Mouse (Mus musculus): ENCODE measurements at regions not wholly inside any gene's neighbourhood (a gene's known extent, or its start where the extent isn't known, plus 50 kb on each side); places are given as distances from the start of the nearest gene placed in this dataset.

GRCm38 (mm10) chr14:61682721-61683355 lies 75.6 kb downstream of the Kcnrg start:
- peak overlapping the region; percentile 72 for H3K4me3 ChIP-seq (ENCODE audit: insufficient read depth, poor library complexity, severe bottlenecking)
- no peaks in the 10 kb centered on the region for H3K27me3 ChIP-seq (ENCODE audit: control insufficient read depth, insufficient read depth, insufficient read length)
- H3ac ChIP-seq (ENCODE audit: control insufficient read depth, insufficient read length, low read depth) = peak overlapping the region; percentile 59
- H3K79me3 ChIP-seq (ENCODE audit: low read depth) = peaks cover 12% of the 10 kb centered on the region
- TF ChIP-seq MAX (IDR thresholded peaks at IDR 0.05) = no peak
- no peaks in the 10 kb centered on the region for H3K36me3 ChIP-seq (ENCODE audit: control insufficient read depth, insufficient read depth)
- H3K79me2 ChIP-seq (ENCODE audit: control insufficient read depth, insufficient read depth) = peaks cover 27% of the 10 kb centered on the region

- no peak overlapping the region for H3ac ChIP-seq (ENCODE audit: control insufficient read depth, insufficient read length, low read depth)
- peaks cover 12% of the 10 kb centered on the region for H3K79me3 ChIP-seq (ENCODE audit: low read depth)
- H3K36me3 ChIP-seq (ENCODE audit: control insufficient read depth, insufficient read depth) = no peaks in the 10 kb centered on the region
- no peak for TF ChIP-seq MAX (IDR thresholded peaks at IDR 0.05)
- no peak for TF ChIP-seq MYOD1 (IDR thresholded peaks at IDR 0.05; ENCODE audit: control insufficient read depth, insufficient read length, low read depth)
- TF ChIP-seq USF1 (IDR thresholded peaks at IDR 0.05; ENCODE audit: low read depth) = no peak
- TF ChIP-seq CEBPB (IDR thresholded peaks at IDR 0.05; ENCODE audit: low read depth) = no peak
- TF ChIP-seq MYOG (IDR thresholded peaks at IDR 0.05; ENCODE audit: control insufficient read depth, extremely low read depth, insufficient read length) = no peak
- no peak for TF ChIP-seq CTCF (IDR thresholded peaks at IDR 0.05; ENCODE audit: control insufficient read depth, insufficient read depth, insufficient read length)
- TF ChIP-seq FOSL1 (IDR thresholded peaks at IDR 0.05; ENCODE audit: insufficient read depth, low read length, poor library complexity, severe bottlenecking) = no peak
- H3K79me2 ChIP-seq (ENCODE audit: control insufficient read depth, insufficient read depth) = peaks cover 22% of the 10 kb centered on the region
- peak overlapping the region; percentile 72 for H3K4me3 ChIP-seq (ENCODE audit: insufficient read depth, poor library complexity, severe bottlenecking)
- no peaks in the 10 kb centered on the region for H3K27me3 ChIP-seq (ENCODE audit: control insufficient read depth, insufficient read depth, insufficient read length)
These were observed 76.1 kb downstream of the Kcnrg start for GRCm38 (mm10) chr14:61683356-61683740.

GRCm38 (mm10) chr14:61683791-61684411 lies 76.6 kb downstream of the Kcnrg start:
- Histone ChIP-seq H3K79me3 (ENCODE audit: low read depth) (peaks cover 10% of the 10 kb centered on the region), H3K27me3 (ENCODE audit: control insufficient read depth, insufficient read depth, insufficient read length) (no peaks in the 10 kb centered on the region), H3ac (ENCODE audit: control insufficient read depth, insufficient read length, low read depth) (no peak overlapping the region), H3K4me3 (ENCODE audit: insufficient read depth, poor library complexity, severe bottlenecking) (no peak overlapping the region), H3K36me3 (ENCODE audit: control insufficient read depth, insufficient read depth) (no peaks in the 10 kb centered on the region), H3K79me2 (ENCODE audit: control insufficient read depth, insufficient read depth) (peaks cover 16% of the 10 kb centered on the region)
- TF ChIP-seq CEBPB (IDR thresholded peaks at IDR 0.05; ENCODE audit: low read depth) = no peak
- TF ChIP-seq CTCF (IDR thresholded peaks at IDR 0.05; ENCODE audit: control insufficient read depth, insufficient read depth, insufficient read length) = no peak
- TF ChIP-seq MYOD1 (IDR thresholded peaks at IDR 0.05; ENCODE audit: control insufficient read depth, insufficient read length, low read depth) = no peak
- no peak for TF ChIP-seq MAX (IDR thresholded peaks at IDR 0.05)
- TF ChIP-seq FOSL1 (IDR thresholded peaks at IDR 0.05; ENCODE audit: insufficient read depth, low read length, poor library complexity, severe bottlenecking) = no peak
- no peak for TF ChIP-seq USF1 (IDR thresholded peaks at IDR 0.05; ENCODE audit: low read depth)
- no peak for TF ChIP-seq MYOG (IDR thresholded peaks at IDR 0.05; ENCODE audit: control insufficient read depth, extremely low read depth, insufficient read length)

- Histone ChIP-seq H3K4me3 (ENCODE audit: insufficient read depth, poor library complexity, severe bottlenecking) (no peak overlapping the region), H3K36me3 (ENCODE audit: control insufficient read depth, insufficient read depth) (no peaks in the 10 kb centered on the region), H3K79me2 (ENCODE audit: control insufficient read depth, insufficient read depth) (peaks cover 9% of the 10 kb centered on the region), H3K27me3 (ENCODE audit: control insufficient read depth, insufficient read depth, insufficient read length) (no peaks in the 10 kb centered on the region), H3K79me3 (ENCODE audit: low read depth) (peaks cover 4% of the 10 kb centered on the region), H3ac (ENCODE audit: control insufficient read depth, insufficient read length, low read depth) (no peak overlapping the region)
- no peak for TF ChIP-seq MAX (IDR thresholded peaks at IDR 0.05)
- TF ChIP-seq MYOG (IDR thresholded peaks at IDR 0.05; ENCODE audit: control insufficient read depth, extremely low read depth, insufficient read length) = no peak
- no peak for TF ChIP-seq CEBPB (IDR thresholded peaks at IDR 0.05; ENCODE audit: low read depth)
- TF ChIP-seq FOSL1 (IDR thresholded peaks at IDR 0.05; ENCODE audit: insufficient read depth, low read length, poor library complexity, severe bottlenecking) = no peak
- no peak for TF ChIP-seq MYOD1 (IDR thresholded peaks at IDR 0.05; ENCODE audit: control insufficient read depth, insufficient read length, low read depth)
These were observed 77.4 kb downstream of the Kcnrg start for GRCm38 (mm10) chr14:61684473-61685230.

GRCm38 (mm10) chr14:61685231-61685800 lies 78.1 kb downstream of the Kcnrg start:
- Histone ChIP-seq H3ac (ENCODE audit: control insufficient read depth, insufficient read length, low read depth) (no peak overlapping the region), H3K36me3 (ENCODE audit: control insufficient read depth, insufficient read depth) (no peaks in the 10 kb centered on the region), H3K27me3 (ENCODE audit: control insufficient read depth, insufficient read depth, insufficient read length) (no peaks in the 10 kb centered on the region), H3K4me3 (ENCODE audit: insufficient read depth, poor library complexity, severe bottlenecking) (no peak overlapping the region), H3K79me3 (ENCODE audit: low read depth) (no peaks in the 10 kb centered on the region), H3K79me2 (ENCODE audit: control insufficient read depth, insufficient read depth) (peaks cover 2% of the 10 kb centered on the region)
- TF ChIP-seq CEBPB (IDR thresholded peaks at IDR 0.05; ENCODE audit: low read depth) (no peak), USF1 (IDR thresholded peaks at IDR 0.05; ENCODE audit: low read depth) (no peak), MAX (IDR thresholded peaks at IDR 0.05) (no peak), MYOD1 (IDR thresholded peaks at IDR 0.05; ENCODE audit: control insufficient read depth, insufficient read length, low read depth) (no peak), FOSL1 (IDR thresholded peaks at IDR 0.05; ENCODE audit: insufficient read depth, low read length, poor library complexity, severe bottlenecking) (no peak), MYOG (IDR thresholded peaks at IDR 0.05; ENCODE audit: control insufficient read depth, extremely low read depth, insufficient read length) (no peak), CTCF (IDR thresholded peaks at IDR 0.05; ENCODE audit: control insufficient read depth, insufficient read depth, insufficient read length) (no peak)

Measured in C2C12 (cell line).